Mouse (Mus musculus): ENCODE results near the gene Gm10842. TPM values are rescaled to one million over a fixed set of nuclear protein-coding genes. Genes with fewer than 3 reads are reported as not detected.
"Not testable (repeated sequence)": the region's sequence is repeated elsewhere in the genome, so short reads cannot be mapped to it uniquely, and the experiment has no call there.

Gm10842 gene
- not detected in 2 replicates for polyA plus RNA-seq (2012; rRNA removed)

DNA sequence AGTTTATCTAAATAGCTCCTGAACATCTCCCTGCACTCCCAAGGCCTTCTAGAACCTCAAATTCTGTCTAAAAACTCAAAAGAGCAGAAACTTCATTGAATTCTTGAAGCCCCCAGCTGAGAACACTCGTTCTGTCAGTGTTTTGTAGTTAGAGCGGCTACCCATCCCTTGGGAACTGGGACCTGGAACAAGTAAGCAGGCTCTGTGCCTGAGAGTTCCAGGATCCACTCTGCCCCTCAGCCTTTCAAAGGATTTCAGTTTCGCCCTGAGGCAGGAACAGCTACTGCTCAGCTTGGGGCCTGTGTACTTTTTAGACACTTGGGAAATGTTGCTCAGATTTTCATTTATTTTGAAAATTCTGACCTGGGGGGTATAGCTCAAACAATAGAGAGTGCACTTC is at the start of gene Gm10842:
Gene Gm10842, plus strand, starts transcription at position 301 of the 400 bp plus-strand sequence.
- TF ChIP-seq POLR2A (IDR thresholded peaks at IDR 0.05; ENCODE audit: low read depth, low read length) (no peak), CTCF (conservative IDR thresholded peaks at IDR 0.05; ENCODE audit: insufficient read depth, insufficient read length, low read depth, low read length) (no peak)
- no peak within 1 kb of the TSS for H3K4me3 ChIP-seq (ENCODE audit: insufficient read depth, low read depth, low read length)
- H3K4me1 ChIP-seq (ENCODE audit: control insufficient read depth, insufficient read depth, low read length): no peaks in the 10 kb centered on the region
- DNase-seq: no peak
- H3K27me3 ChIP-seq (replicated peaks; ENCODE audit: control insufficient read depth, insufficient read depth, low read length): no peaks in the 10 kb centered on the region
- H3K27ac ChIP-seq (ENCODE audit: insufficient read depth, low read depth, low read length): no peak within 1 kb of the TSS
- 82% methylated on average over 3 of the region's 3 CpGs for WGBS
- H3K36me3 ChIP-seq (ENCODE audit: control insufficient read depth, insufficient read depth, low read length): no peaks in the 10 kb centered on the region

DNA sequence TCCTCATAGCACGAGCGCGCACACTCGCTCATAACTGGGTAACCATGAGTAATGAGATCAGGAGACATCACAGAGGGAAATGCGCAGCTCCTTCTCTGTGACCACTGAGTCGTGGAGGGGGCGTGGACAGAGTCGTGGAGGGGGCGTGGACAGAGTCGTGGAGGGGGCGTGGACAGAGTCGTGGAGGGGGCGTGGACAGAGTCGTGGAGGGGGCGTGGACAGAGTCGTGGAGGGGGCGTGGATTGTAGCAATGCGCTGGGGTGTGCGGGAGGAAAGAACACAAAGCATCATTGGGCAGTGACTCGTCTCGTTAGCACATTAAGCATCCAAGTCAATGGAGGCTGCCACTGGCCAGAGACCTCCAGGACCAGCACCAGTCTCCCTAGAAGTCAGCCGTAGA is 34.2 kb upstream of the Gm10842 start:
- not testable (repeated sequence) for H3K27ac ChIP-seq (ENCODE audit: insufficient read depth, low read depth, low read length); H3K4me1 ChIP-seq (ENCODE audit: control insufficient read depth, insufficient read depth, low read length); DNase-seq; H3K4me3 ChIP-seq (ENCODE audit: insufficient read depth, low read depth, low read length); H3K36me3 ChIP-seq (ENCODE audit: control insufficient read depth, insufficient read depth, low read length); H3K27me3 ChIP-seq (replicated peaks; ENCODE audit: control insufficient read depth, insufficient read depth, low read length)
- WGBS: 72% methylated on average over 22 of the region's 22 CpGs

DNA sequence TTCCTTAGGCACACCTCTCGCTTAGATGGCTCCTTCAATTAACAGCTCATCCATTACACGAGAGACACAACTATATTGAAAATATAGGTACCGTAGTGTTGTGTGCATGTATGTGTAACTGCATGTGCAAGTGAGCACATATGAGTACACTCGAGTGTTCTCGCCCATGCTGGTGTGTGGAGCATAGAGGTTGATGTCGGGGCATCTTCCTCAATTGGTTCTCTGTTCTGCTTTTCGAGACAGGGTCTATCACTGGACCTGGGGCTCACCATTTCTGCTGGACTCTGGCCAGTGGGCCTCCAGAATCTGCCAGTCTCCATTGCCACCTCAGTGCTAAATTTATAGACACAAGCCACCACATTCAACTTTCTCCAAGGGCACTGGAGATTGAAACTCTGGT is 28.9 kb upstream of the Gm10842 start:
- WGBS: 87% methylated on average over 7 of the region's 7 CpGs
- no peak overlapping the region for H3K4me3 ChIP-seq (ENCODE audit: insufficient read depth, low read depth, low read length)
- no peak overlapping the region for H3K27ac ChIP-seq (ENCODE audit: insufficient read depth, low read depth, low read length)
- no peak for DNase-seq
- H3K36me3 ChIP-seq (ENCODE audit: control insufficient read depth, insufficient read depth, low read length): no peaks in the 10 kb centered on the region
- no peaks in the 10 kb centered on the region for H3K27me3 ChIP-seq (replicated peaks; ENCODE audit: control insufficient read depth, insufficient read depth, low read length)
- TF ChIP-seq POLR2A (IDR thresholded peaks at IDR 0.05; ENCODE audit: low read depth, low read length) (no peak), CTCF (conservative IDR thresholded peaks at IDR 0.05; ENCODE audit: insufficient read depth, insufficient read length, low read depth, low read length) (no peak)
- no peaks in the 10 kb centered on the region for H3K4me1 ChIP-seq (ENCODE audit: control insufficient read depth, insufficient read depth, low read length)

DNA sequence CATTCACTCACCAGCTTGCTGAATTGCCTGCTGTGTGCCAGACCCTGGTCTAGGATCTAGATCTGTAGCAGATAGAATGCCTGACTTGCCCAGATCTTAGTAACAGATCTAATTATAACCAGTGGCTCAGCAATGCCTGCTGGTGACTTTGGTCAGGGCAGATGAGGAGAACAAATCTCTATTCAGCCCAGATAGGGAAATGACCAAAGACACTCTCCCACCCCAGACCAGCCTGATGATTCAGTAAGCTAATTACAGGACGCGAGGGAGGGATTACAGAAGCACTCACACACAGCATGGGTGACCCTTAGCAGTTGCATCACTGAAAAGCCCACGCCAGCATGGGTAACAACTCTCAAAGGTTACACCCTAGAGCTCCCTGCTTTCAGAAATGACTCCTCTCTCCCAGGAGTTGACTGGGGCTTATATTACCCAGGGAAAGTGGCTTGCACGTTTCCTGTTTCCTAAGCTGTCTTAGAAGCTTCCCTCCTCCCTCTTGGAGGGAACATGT is 26.1 kb upstream of the Gm10842 start:
- WGBS: 34% methylated on average over 4 of the region's 4 CpGs
- H3K4me3 ChIP-seq (ENCODE audit: insufficient read depth, low read depth, low read length): no peak overlapping the region
- TF ChIP-seq POLR2A (IDR thresholded peaks at IDR 0.05; ENCODE audit: low read depth, low read length) (no peak), CTCF (conservative IDR thresholded peaks at IDR 0.05; ENCODE audit: insufficient read depth, insufficient read length, low read depth, low read length) (no peak)

DNA sequence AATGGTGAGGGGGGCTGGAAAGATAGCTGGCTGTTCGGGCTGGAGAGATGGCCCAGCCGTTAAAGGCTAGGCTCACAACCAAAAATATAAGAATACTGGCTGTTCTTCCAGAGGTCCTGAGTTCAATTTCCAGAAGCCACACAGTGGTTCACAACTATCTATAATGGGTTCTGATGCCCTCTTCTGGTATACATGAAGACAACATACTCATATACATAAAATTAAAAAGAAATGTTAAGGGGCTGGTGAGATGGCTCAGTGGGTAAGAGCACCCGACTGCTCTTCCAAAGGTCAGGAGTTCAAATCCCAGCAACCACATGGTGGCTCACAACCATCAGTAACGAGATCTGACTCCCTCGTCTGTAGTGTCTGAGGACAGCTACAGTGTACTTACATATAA is 24.9 kb upstream of the Gm10842 start:
- not testable (repeated sequence) for H3K4me3 ChIP-seq (ENCODE audit: insufficient read depth, low read depth, low read length); DNase-seq; H3K27ac ChIP-seq (ENCODE audit: insufficient read depth, low read depth, low read length); H3K36me3 ChIP-seq (ENCODE audit: control insufficient read depth, insufficient read depth, low read length); H3K27me3 ChIP-seq (replicated peaks; ENCODE audit: control insufficient read depth, insufficient read depth, low read length); H3K4me1 ChIP-seq (ENCODE audit: control insufficient read depth, insufficient read depth, low read length)
- 83% methylated on average over 5 of the region's 5 CpGs for WGBS

More for the DNA sequence above, 26.1 kb upstream of the Gm10842 start:
- Histone ChIP-seq H3K27ac (ENCODE audit: insufficient read depth, low read depth, low read length) (no peak overlapping the region), H3K36me3 (ENCODE audit: control insufficient read depth, insufficient read depth, low read length) (no peaks in the 10 kb centered on the region), H3K4me1 (ENCODE audit: control insufficient read depth, insufficient read depth, low read length) (no peaks in the 10 kb centered on the region; the same call in 1 of the 2 replicates), H3K27me3 (replicated peaks; ENCODE audit: control insufficient read depth, insufficient read depth, low read length) (no peaks in the 10 kb centered on the region)
- DNase-seq: no peak

DNA sequence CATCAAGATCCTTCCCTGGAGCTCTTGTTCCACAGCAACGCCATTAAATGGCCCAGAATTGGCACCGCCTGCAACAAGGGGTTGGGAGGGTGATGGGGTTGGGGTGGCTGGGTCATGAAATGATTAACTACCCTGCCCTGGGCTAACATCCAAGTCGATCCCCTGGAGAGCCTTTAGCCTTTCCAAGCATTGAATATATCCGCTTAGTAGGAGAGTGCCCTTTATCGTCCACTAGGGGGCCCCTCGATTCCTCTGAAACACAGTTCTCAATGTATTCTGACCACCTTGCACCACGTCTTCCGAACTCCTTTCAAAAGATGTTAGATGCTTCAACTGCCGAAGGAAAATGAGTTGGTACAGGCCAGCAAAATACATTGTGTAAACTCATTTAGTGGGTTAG is 22.7 kb upstream of the Gm10842 start:
- WGBS: 1% methylated on average over 9 of the region's 9 CpGs
- peaks cover 4% of the 10 kb centered on the region; the same call in 1 of the 2 replicates for H3K4me1 ChIP-seq (ENCODE audit: control insufficient read depth, insufficient read depth, low read length)
- peak; percentile 90 for DNase-seq

DNA sequence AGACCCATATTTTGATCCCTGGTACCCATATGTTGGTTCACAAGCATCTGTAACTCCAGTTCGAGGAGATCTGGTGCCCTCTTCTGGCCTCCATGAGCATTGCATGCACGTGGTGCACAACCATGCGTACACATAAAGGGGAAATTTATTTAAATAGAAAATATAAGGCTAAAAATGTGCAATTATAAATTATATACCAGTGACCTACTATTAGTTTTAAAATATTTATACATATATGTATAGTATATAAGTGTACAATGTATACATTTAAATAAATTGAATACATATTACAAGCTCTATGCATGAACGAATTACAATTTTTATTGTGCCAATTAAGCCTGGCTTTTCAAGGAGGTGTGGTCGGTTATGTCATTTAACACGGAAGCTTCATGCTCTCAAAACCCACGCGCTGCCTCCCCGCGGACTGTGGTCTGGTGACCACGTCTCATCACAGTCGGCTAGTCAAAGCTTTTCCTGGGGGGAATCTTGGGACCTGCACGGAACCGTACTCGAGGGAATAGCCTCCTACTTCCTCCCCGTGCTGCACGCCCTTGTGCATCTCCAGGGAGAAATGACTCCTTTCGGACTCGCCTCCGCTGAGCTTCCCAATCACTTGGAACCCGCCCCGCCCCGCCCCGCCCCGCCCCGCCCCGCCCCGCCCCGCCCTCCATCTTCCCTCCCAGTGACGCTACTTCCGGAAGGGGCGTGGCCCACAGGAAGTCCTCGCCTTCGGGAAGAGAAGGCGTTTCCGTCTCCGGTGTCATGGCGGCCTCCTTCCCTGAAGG is 20.8 kb upstream of the Gm10842 start, which contains the start of gene Mettl2:
Gene Mettl2, plus strand, starts transcription at position 691 of the 785 bp plus-strand sequence.
- TF ChIP-seq POLR2A (IDR thresholded peaks at IDR 0.05; ENCODE audit: low read depth, low read length) (peak; percentile 34), CTCF (conservative IDR thresholded peaks at IDR 0.05; ENCODE audit: insufficient read depth, insufficient read length, low read depth, low read length) (peak; percentile 72)
- 2% methylated on average over 38 of the region's 38 CpGs for WGBS
- Histone ChIP-seq H3K27me3 (replicated peaks; ENCODE audit: control insufficient read depth, insufficient read depth, low read length) (no peaks in the 10 kb centered on the region), H3K4me1 (ENCODE audit: control insufficient read depth, insufficient read depth, low read length) (peaks cover 4% of the 10 kb centered on the region; the same call in 1 of the 2 replicates), H3K27ac (ENCODE audit: insufficient read depth, low read depth, low read length) (peak within 1 kb of the TSS; percentile 52; the same call in 1 of the 2 replicates), H3K4me3 (ENCODE audit: insufficient read depth, low read depth, low read length) (peak within 1 kb of the TSS; percentile 91), H3K36me3 (ENCODE audit: control insufficient read depth, insufficient read depth, low read length) (no peaks in the 10 kb centered on the region)
- peak; percentile 88 for DNase-seq

More for the DNA sequence above, 22.7 kb upstream of the Gm10842 start:
- Histone ChIP-seq H3K4me3 (ENCODE audit: insufficient read depth, low read depth, low read length) (no peak overlapping the region), H3K36me3 (ENCODE audit: control insufficient read depth, insufficient read depth, low read length) (no peaks in the 10 kb centered on the region), H3K27ac (ENCODE audit: insufficient read depth, low read depth, low read length) (no peak overlapping the region), H3K27me3 (replicated peaks; ENCODE audit: control insufficient read depth, insufficient read depth, low read length) (no peaks in the 10 kb centered on the region)
- TF ChIP-seq POLR2A (IDR thresholded peaks at IDR 0.05; ENCODE audit: low read depth, low read length) (no peak), CTCF (conservative IDR thresholded peaks at IDR 0.05; ENCODE audit: insufficient read depth, insufficient read length, low read depth, low read length) (peak; percentile 59)

All from kidney, adult 2 months (tissue).